Mouse (Mus musculus) E14TG2a.4 (cell line): ENCODE data around the gene Rap1b.

Experiments used
- CTCF ChIP-seq: conservative IDR thresholded peaks from 2 replicates; pipeline ENCODE4 v1.5.1; 2014; ENCODE audit warnings: low read length
- NANOG ChIP-seq: IDR thresholded peaks from 2 replicates; pipeline ENCODE4 v1.6.1; 2014; ENCODE audit warnings: borderline replicate concordance, low read length, mixed read lengths

- TF ChIP-seq CTCF: no peak
- no peak for TF ChIP-seq NANOG
These were observed 53.4 kb downstream of the Rap1b start, which contains the start of gene Nup107 for GRCm38 (mm10) chr10:117792141-117793091.
